Mouse (Mus musculus): ENCODE data around the gene D16Ertd472e. TPM values are rescaled to one million over a fixed set of nuclear protein-coding genes. Genes with fewer than 3 reads are reported as not detected.
A peak's percentile ranks its signal among the peaks of the same experiment; 100 is the strongest.

Gene D16Ertd472e
- total and polyA plus RNA-seq, 2 experiments from 2014 or later = 5.1 to 8.4 TPM

GRCm38 (mm10) chr16:78564110-78564821 lies 12.2 kb downstream of the D16Ertd472e start:
- Histone ChIP-seq H3K27ac (ENCODE audit: low read depth) (peak overlapping the region; percentile 69; the same call in 1 of the 2 replicates), H3K4me2 (ENCODE audit: low read depth, low read length) (0 out of 2 replicates have a peak overlapping the region, but pooled peaks have one; percentile 24)
- ATAC-seq (ENCODE audit: insufficient read depth, low read depth) = no peak

GRCm38 (mm10) chr16:78563093-78563971 lies 13.2 kb downstream of the D16Ertd472e start:
- DNase-seq (ENCODE audit: low spot score) (peak; percentile 10), ATAC-seq (ENCODE audit: insufficient read depth, low read depth) (peak; percentile 39; the same call in 1 of the 2 replicates)
- Histone ChIP-seq H3K36me3 (replicated peaks; ENCODE audit: control insufficient read depth, insufficient read depth, low read length) (peaks cover 10% of the 10 kb centered on the region), H3K9me3 (replicated peaks; ENCODE audit: control insufficient read depth, low read length) (no peaks in the 10 kb centered on the region), H3K27me3 (ENCODE audit: control insufficient read depth, insufficient read depth, low read length) (no peaks in the 10 kb centered on the region), H3K9ac (replicated peaks; ENCODE audit: low read depth, low read length) (no peak overlapping the region), H3K4me3 (ENCODE audit: low read depth, low read length) (no peak overlapping the region; the same call in 1 of the 2 replicates), H3K27ac (ENCODE audit: low read depth) (peak overlapping the region; percentile 69; the same call in 1 of the 2 replicates), H3K4me1 (ENCODE audit: control insufficient read depth, insufficient read depth) (no peaks in the 10 kb centered on the region), H3K4me2 (ENCODE audit: low read depth, low read length) (0 out of 2 replicates have a peak overlapping the region, but pooled peaks have one; percentile 24)
- TF ChIP-seq EP300 (IDR thresholded peaks at IDR 0.05; ENCODE audit: low read depth) (no peak), CTCF (IDR thresholded peaks at IDR 0.05; ENCODE audit: low read depth) (no peak)
- WGBS = 59% methylated on average over 15 of the region's 15 CpGs

More at GRCm38 (mm10) chr16:78564110-78564821, 12.2 kb downstream of the D16Ertd472e start:
- no peaks in the 10 kb centered on the region for H3K9me3 ChIP-seq (replicated peaks; ENCODE audit: control insufficient read depth, low read length)
- DNase-seq (ENCODE audit: low spot score) = no peak
- H3K4me1 ChIP-seq (ENCODE audit: control insufficient read depth, insufficient read depth) = no peaks in the 10 kb centered on the region
- no peak overlapping the region for H3K4me3 ChIP-seq (ENCODE audit: low read depth, low read length)
- H3K36me3 ChIP-seq (replicated peaks; ENCODE audit: control insufficient read depth, insufficient read depth, low read length) = peaks cover 10% of the 10 kb centered on the region
- no peak overlapping the region for H3K9ac ChIP-seq (replicated peaks; ENCODE audit: low read depth, low read length)
- H3K27me3 ChIP-seq (ENCODE audit: control insufficient read depth, insufficient read depth, low read length) = no peaks in the 10 kb centered on the region
- WGBS = 78% methylated on average over 13 of the region's 13 CpGs
- no peak for TF ChIP-seq EP300 (IDR thresholded peaks at IDR 0.05; ENCODE audit: low read depth)
- TF ChIP-seq CTCF (IDR thresholded peaks at IDR 0.05; ENCODE audit: low read depth) = no peak

- TF ChIP-seq CTCF (IDR thresholded peaks at IDR 0.05; ENCODE audit: low read depth) (no peak), EP300 (IDR thresholded peaks at IDR 0.05; ENCODE audit: low read depth) (no peak)
- Histone ChIP-seq H3K4me1 (ENCODE audit: control insufficient read depth, insufficient read depth) (no peaks in the 10 kb centered on the region), H3K4me3 (ENCODE audit: low read depth, low read length) (no peak overlapping the region), H3K4me2 (ENCODE audit: low read depth, low read length) (no peak overlapping the region), H3K36me3 (replicated peaks; ENCODE audit: control insufficient read depth, insufficient read depth, low read length) (peaks cover 10% of the 10 kb centered on the region), H3K9ac (replicated peaks; ENCODE audit: low read depth, low read length) (no peak overlapping the region), H3K9me3 (replicated peaks; ENCODE audit: control insufficient read depth, low read length) (peaks cover 5% of the 10 kb centered on the region; the same call in 1 of the 2 replicates), H3K27me3 (ENCODE audit: control insufficient read depth, insufficient read depth, low read length) (no peaks in the 10 kb centered on the region), H3K27ac (ENCODE audit: low read depth) (0 out of 2 replicates have a peak overlapping the region, but pooled peaks have one; percentile 3)
- 77% methylated on average over 5 of the region's 5 CpGs for WGBS
- ATAC-seq (ENCODE audit: insufficient read depth, low read depth) (no peak), DNase-seq (ENCODE audit: low spot score) (no peak)
Observed at GRCm38 (mm10) chr16:78560627-78561026, 15.9 kb downstream of the D16Ertd472e start.

- TF ChIP-seq EP300 (IDR thresholded peaks at IDR 0.05; ENCODE audit: low read depth) = no peak
- no peak for TF ChIP-seq CTCF (IDR thresholded peaks at IDR 0.05; ENCODE audit: low read depth)
- Histone ChIP-seq H3K27me3 (ENCODE audit: control insufficient read depth, insufficient read depth, low read length) (no peaks in the 10 kb centered on the region), H3K36me3 (replicated peaks; ENCODE audit: control insufficient read depth, insufficient read depth, low read length) (peaks cover 10% of the 10 kb centered on the region; the same call in 1 of the 2 replicates), H3K27ac (ENCODE audit: low read depth) (no peak overlapping the region), H3K4me2 (ENCODE audit: low read depth, low read length) (no peak overlapping the region), H3K9me3 (replicated peaks; ENCODE audit: control insufficient read depth, low read length) (peaks cover 5% of the 10 kb centered on the region; the same call in 1 of the 2 replicates), H3K9ac (replicated peaks; ENCODE audit: low read depth, low read length) (no peak overlapping the region), H3K4me3 (ENCODE audit: low read depth, low read length) (no peak overlapping the region), H3K4me1 (ENCODE audit: control insufficient read depth, insufficient read depth) (no peaks in the 10 kb centered on the region)
- WGBS = 88% methylated on average over 15 of the region's 15 CpGs
- ATAC-seq (ENCODE audit: insufficient read depth, low read depth) = no peak
- no peak for DNase-seq (ENCODE audit: low spot score)
Observed at GRCm38 (mm10) chr16:78560063-78560462, 16.4 kb downstream of the D16Ertd472e start.

GRCm38 (mm10) chr16:78557573-78557972 lies 18.9 kb downstream of the D16Ertd472e start:
- 80% methylated on average over 4 of the region's 4 CpGs for WGBS
- H3K4me3 ChIP-seq (ENCODE audit: low read depth, low read length) = no peak overlapping the region
- no peak for TF ChIP-seq CTCF (IDR thresholded peaks at IDR 0.05; ENCODE audit: low read depth)
- no peak for TF ChIP-seq EP300 (IDR thresholded peaks at IDR 0.05; ENCODE audit: low read depth)
- H3K36me3 ChIP-seq (replicated peaks; ENCODE audit: control insufficient read depth, insufficient read depth, low read length) = peaks cover 13% of the 10 kb centered on the region; the same call in 1 of the 2 replicates
- no peak overlapping the region for H3K9ac ChIP-seq (replicated peaks; ENCODE audit: low read depth, low read length)
- H3K9me3 ChIP-seq (replicated peaks; ENCODE audit: control insufficient read depth, low read length) = peaks cover 5% of the 10 kb centered on the region; the same call in 1 of the 2 replicates
- no peak overlapping the region for H3K4me2 ChIP-seq (ENCODE audit: low read depth, low read length)
- no peaks in the 10 kb centered on the region for H3K4me1 ChIP-seq (ENCODE audit: control insufficient read depth, insufficient read depth)
- DNase-seq (ENCODE audit: low spot score) (no peak), ATAC-seq (ENCODE audit: insufficient read depth, low read depth) (no peak)
- H3K27ac ChIP-seq (ENCODE audit: low read depth) = no peak overlapping the region
- H3K27me3 ChIP-seq (ENCODE audit: control insufficient read depth, insufficient read depth, low read length) = no peaks in the 10 kb centered on the region
